Mouse (Mus musculus) MEL (cell line): ENCODE results near the gene Inpp4b. TPM values are rescaled to one million over a fixed set of nuclear protein-coding genes. Genes with fewer than 3 reads are reported as not detected.

Source experiments
- DNase-seq: peaks from one replicate; pipeline ENCODE4 v3.0.0; 2011; ENCODE audit warnings: low read depth, low spot score
- H3K27ac ChIP-seq: 2 replicates; pipeline ENCODE4 v1.5.1; 2012; ENCODE audit warnings: low read depth, mild to moderate bottlenecking, control low read depth, low read length, moderate library complexity; ENCODE audit not compliant: control insufficient read depth
- H3K27me3 ChIP-seq, 2 experiments: fragments of 150-350 bp in 1 of 2; sonication (generic) in 1 of 2; 2 replicates each; pipeline ENCODE4 v1.6.1; 2012; ENCODE audit warnings: low read length in 2 of 2, mild to moderate bottlenecking in 2 of 2, improper control_type of control experiment in 1 of 2, moderate library complexity in 1 of 2; ENCODE audit not compliant: insufficient read depth in 2 of 2, control insufficient read depth in 1 of 2
- H3K36me3 ChIP-seq, 2 experiments: 2 replicates each; pipeline ENCODE4 v1.6.1; 2012 to 2014; ENCODE audit warnings: low read length in 2 of 2, improper control_type of control experiment in 1 of 2, inconsistent platforms in 1 of 2, mild to moderate bottlenecking in 1 of 2; ENCODE audit not compliant: insufficient read depth in 2 of 2, control insufficient read depth in 1 of 2
- H3K4me1 ChIP-seq, 2 experiments: fragments of 150-350 bp in 1 of 2; sonication (generic) in 1 of 2; 2 replicates each; pipeline ENCODE4 v1.6.1; 2012; ENCODE audit warnings: low read length in 2 of 2, improper control_type of control experiment in 1 of 2, mild to moderate bottlenecking in 1 of 2; ENCODE audit not compliant: insufficient read depth in 2 of 2, control insufficient read depth in 1 of 2
- H3K4me3 ChIP-seq, 2 experiments: fragments of 150-350 bp in 1 of 2; sonication (generic) in 1 of 2; 2 replicates each; pipeline ENCODE4 v1.5.1; 2012; ENCODE audit warnings: low read depth in 2 of 2, low read length in 2 of 2, mild to moderate bottlenecking in 2 of 2, moderate library complexity in 2 of 2, control low read depth in 1 of 2, improper control_type of control experiment in 1 of 2; ENCODE audit not compliant: control insufficient read depth in 1 of 2, insufficient read depth in 1 of 2
- H3K79me2 ChIP-seq: 2 replicates; pipeline ENCODE4 v1.6.1; 2012; ENCODE audit warnings: mild to moderate bottlenecking, low read length, moderate library complexity; ENCODE audit not compliant: control insufficient read depth, poor library complexity, insufficient read depth
- H3K9ac ChIP-seq: 2 replicates; pipeline ENCODE4 v1.6.1; 2012; ENCODE audit warnings: low read depth, mild to moderate bottlenecking, control low read depth, low read length, moderate library complexity; ENCODE audit not compliant: control insufficient read depth, poor library complexity, severe bottlenecking
- H3K9me3 ChIP-seq: fragments of 150-350 bp; sonication (generic); replicated peaks from 2 replicates; pipeline ENCODE4 v1.6.1; 2012; ENCODE audit warnings: mild to moderate bottlenecking, low read length, improper control_type of control experiment, moderate library complexity; ENCODE audit not compliant: insufficient read depth
- CHD1 ChIP-seq: IDR thresholded peaks from 2 replicates; pipeline ENCODE4 v1.6.1; 2012; ENCODE audit warnings: low read depth, mild to moderate bottlenecking, inconsistent platforms, low read length, improper control_type of control experiment
- CHD2 ChIP-seq: IDR thresholded peaks from 2 replicates; pipeline ENCODE4 v1.6.1; 2011; ENCODE audit warnings: low read length, improper control_type of control experiment
- CTCF ChIP-seq, 3 experiments: IDR thresholded peaks in 2 of 3; conservative IDR thresholded peaks in 1 of 3; 2 replicates each; pipeline ENCODE4 v1.5.1; 2011 to 2012; ENCODE audit warnings: low read length in 3 of 3, low read depth in 2 of 3, mild to moderate bottlenecking in 2 of 3, improper control_type of control experiment in 1 of 3, inconsistent platforms in 1 of 3, mixed read lengths in 1 of 3, moderate library complexity in 1 of 3; ENCODE audit not compliant: control insufficient read depth in 1 of 3, insufficient read depth in 1 of 3, poor library complexity in 1 of 3, severe bottlenecking in 1 of 3
- ELF1 ChIP-seq: IDR thresholded peaks from 2 replicates; pipeline ENCODE4 v1.6.1; 2014; ENCODE audit warnings: low read depth, mild to moderate bottlenecking, inconsistent platforms, low read length, improper control_type of control experiment, moderate library complexity
- MAFK ChIP-seq: IDR thresholded peaks from 2 replicates; pipeline ENCODE4 v1.6.1; 2011; ENCODE audit warnings: low read depth, mild to moderate bottlenecking, low read length, improper control_type of control experiment, borderline replicate concordance
- MAX ChIP-seq: IDR thresholded peaks from 2 replicates; pipeline ENCODE4 v1.6.1; 2011; ENCODE audit warnings: low read length, improper control_type of control experiment
- MEF2A ChIP-seq: IDR thresholded peaks from 2 replicates; pipeline ENCODE4 v1.6.1; 2014; ENCODE audit warnings: low read depth, mild to moderate bottlenecking, inconsistent platforms, low read length, improper control_type of control experiment; ENCODE audit not compliant: poor library complexity, insufficient replicate concordance, severe bottlenecking; ENCODE audit errors: extremely low read depth
- MXI1 ChIP-seq: IDR thresholded peaks from 2 replicates; pipeline ENCODE4 v1.6.1; 2011; ENCODE audit warnings: mild to moderate bottlenecking, low read depth, low read length, improper control_type of control experiment
- MYB ChIP-seq: IDR thresholded peaks from 2 replicates; pipeline ENCODE4 v1.6.1; 2011; ENCODE audit warnings: mild to moderate bottlenecking, low read depth, low read length, improper control_type of control experiment
- MYC ChIP-seq: IDR thresholded peaks from 2 replicates; pipeline ENCODE4 v1.6.1; 2011; ENCODE audit warnings: low read depth, mild to moderate bottlenecking, low read length, improper control_type of control experiment, moderate library complexity
- NELFE ChIP-seq: IDR thresholded peaks from 2 replicates; pipeline ENCODE4 v1.6.1; 2011; ENCODE audit warnings: low read depth, low read length, improper control_type of control experiment
- POLR2AphosphoS5 ChIP-seq: IDR thresholded peaks from 2 replicates; pipeline ENCODE4 v1.6.1; 2012; ENCODE audit warnings: low read depth, borderline replicate concordance, mild to moderate bottlenecking, inconsistent platforms, low read length, moderate library complexity, mixed read lengths
- RAD21 ChIP-seq: IDR thresholded peaks from 2 replicates; pipeline ENCODE4 v1.6.1; 2011; ENCODE audit warnings: mild to moderate bottlenecking, low read depth, low read length, improper control_type of control experiment
- RCOR1 ChIP-seq: IDR thresholded peaks from 2 replicates; pipeline ENCODE4 v1.6.1; 2012; ENCODE audit warnings: low read depth, mild to moderate bottlenecking, inconsistent platforms, low read length, improper control_type of control experiment
- SMC3 ChIP-seq: IDR thresholded peaks from 2 replicates; pipeline ENCODE4 v1.6.1; 2011; ENCODE audit warnings: low read depth, low read length, improper control_type of control experiment
- TBP ChIP-seq: IDR thresholded peaks from 2 replicates; pipeline ENCODE4 v1.8.0; 2011; ENCODE audit warnings: low read depth, low read length, improper control_type of control experiment
- ZC3H11A ChIP-seq: IDR thresholded peaks from 2 replicates; pipeline ENCODE4 v1.6.1; 2012; ENCODE audit warnings: low read depth, mild to moderate bottlenecking, inconsistent platforms, low read length, improper control_type of control experiment
- polyA plus RNA-seq, 2 experiments: library from polyadenylated mRNA; stranded (reverse) in 1 of 2; unstranded in 1 of 2; fragments of >175 nt in 1 of 2; fragments of >200 nt in 1 of 2; gene quantifications; 2 replicates each; pipeline versions ENCODE4 v1.2.1 to v1.2.4; 2012; ENCODE audit warnings: low replicate concordance in 2 of 2, low read depth in 1 of 2; ENCODE audit not compliant: insufficient read length in 2 of 2, insufficient read depth in 1 of 2, missing spikeins in 1 of 2
- total RNA-seq: library from RNA; depleted of rRNA; stranded (reverse); fragments of 300-350 nt; gene quantifications from 2 replicates; pipeline ENCODE4 v1.2.3, GENCODE M21; 2012

The Inpp4b gene
- total and polyA plus RNA-seq, 3 experiments: 12.3 to 26.9 (median 13.6) TPM

GRCm38 (mm10) chr8:81612611-81613010 is 270.3 kb downstream of the Inpp4b start:
- TF ChIP-seq CHD2: no peak
- TF ChIP-seq CTCF (IDR thresholded peaks at IDR 0.05 in 2 of 3, conservative IDR thresholded peaks at IDR 0.05 in 1 of 3; ENCODE audit: control insufficient read depth in 1 of 3, insufficient read depth in 1 of 3, low read depth in 2 of 3, low read length in 3 of 3, poor library complexity in 1 of 3, severe bottlenecking in 1 of 3): no peak
- TF ChIP-seq ELF1: no peak
- no peak for TF ChIP-seq MXI1
- TF ChIP-seq ZC3H11A: no peak
- no peak for TF ChIP-seq CHD1
- TF ChIP-seq TBP: no peak
- TF ChIP-seq RCOR1: no peak
- no peak for TF ChIP-seq MEF2A
- no peak for TF ChIP-seq MYC
- TF ChIP-seq RAD21: no peak
- no peak for TF ChIP-seq MAFK
- no peak for TF ChIP-seq POLR2AphosphoS5
- no peak for TF ChIP-seq MYB
- TF ChIP-seq, all 39 proteins: peak for 0
- peaks cover 0 to 12% of the 10 kb centered on the region in 2 experiments; a peak in 2 of 4 replicates for H3K36me3 ChIP-seq
- peaks cover 10 to 11% of the 10 kb centered on the region in 2 experiments for H3K4me1 ChIP-seq
- H3K4me3 ChIP-seq: no peak overlapping the region
- no peak for DNase-seq
- no peaks in the 10 kb centered on the region for H3K27me3 ChIP-seq
- H3K79me2 ChIP-seq: no peaks in the 10 kb centered on the region
- no peak overlapping the region for H3K9ac ChIP-seq
- H3K9me3 ChIP-seq: no peaks in the 10 kb centered on the region
- no peak overlapping the region for H3K27ac ChIP-seq

GRCm38 (mm10) chr8:81614135-81614534 is 271.8 kb downstream of the Inpp4b start:
- no peaks in the 10 kb centered on the region for H3K9me3 ChIP-seq
- H3K79me2 ChIP-seq: no peaks in the 10 kb centered on the region
- no peak overlapping the region for H3K27ac ChIP-seq
- TF ChIP-seq RAD21 (peak; percentile 49), NELFE (no peak), CTCF (IDR thresholded peaks at IDR 0.05 in 2 of 3, conservative IDR thresholded peaks at IDR 0.05 in 1 of 3; ENCODE audit: control insufficient read depth in 1 of 3, insufficient read depth in 1 of 3, low read depth in 2 of 3, low read length in 3 of 3, poor library complexity in 1 of 3, severe bottlenecking in 1 of 3) (peak in 2 of 3 experiments; percentile 19 to 37; a peak in 2 of 6 replicates), ZC3H11A (peak; percentile 34), SMC3 (peak; percentile 51), MAX (no peak)
- no peak for DNase-seq
- peaks cover 10 to 11% of the 10 kb centered on the region in 2 experiments for H3K4me1 ChIP-seq
- H3K27me3 ChIP-seq: no peaks in the 10 kb centered on the region
- no peak overlapping the region for H3K9ac ChIP-seq
- H3K4me3 ChIP-seq: no peak overlapping the region
- peaks cover 0 to 12% of the 10 kb centered on the region in 2 experiments; a peak in 2 of 4 replicates for H3K36me3 ChIP-seq
